ENCODE assay signal across 10 mouse cellular contexts in the genomic region with DNA sequence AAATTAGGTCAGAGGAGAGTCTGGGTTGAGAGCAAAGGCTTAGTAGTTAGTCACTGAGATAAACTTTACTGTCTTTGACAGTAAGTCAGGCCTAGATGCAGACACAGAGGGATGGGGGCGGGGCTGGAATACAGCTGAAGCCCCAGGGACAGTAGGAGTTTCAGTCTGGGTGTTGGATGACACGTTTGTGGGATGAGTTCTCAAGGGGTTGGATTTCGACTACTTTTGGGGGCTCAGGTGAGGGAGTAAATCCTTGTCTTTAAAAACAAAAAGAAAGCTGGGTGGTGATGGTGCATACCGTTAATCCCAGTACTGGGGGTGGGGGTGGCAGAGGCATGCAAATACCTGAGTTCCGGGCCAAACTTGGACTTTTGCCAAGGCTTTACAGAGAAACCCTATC. TPM values are rescaled to one million over a fixed set of nuclear protein-coding genes. Genes with fewer than 3 reads are reported as not detected.
DNase-seq lines count a peak whose midpoint lies in the region; ATAC-seq and TF ChIP-seq lines count a peak whose summit lies in the region.
"Had no signal": no experiment of that assay in that cellular context is flagged by ENCODE, and none has a peak within 500 bp of the region (broad histone marks: within the 10 kb centered on the region; RNA-seq: fewer than 3 reads in every experiment).

No protein-coding gene starts in this region.

- ATAC-seq in hindbrain, embryonic 13.5 days (ENCODE audit: low FRiP score): no peak
- no peak for ATAC-seq in hindbrain, postnatal 0 days
- ATAC-seq in liver, embryonic 14.5 days (ENCODE audit: insufficient read depth): no peak
- ATAC-seq in megakaryocyte-erythroid progenitor cell, adult 5-6 weeks (replicated peaks; ENCODE audit: low FRiP score, low TSS enrichment, poor library complexity, severe bottlenecking): no peak

- no peaks in the 10 kb centered on the region for H3K27me3 ChIP-seq in hindbrain, embryonic 13.5 days
- no peaks in the 10 kb centered on the region for H3K27me3 ChIP-seq in hindbrain, postnatal 0 days (ENCODE audit: insufficient read depth, low read length)
- no peaks in the 10 kb centered on the region for H3K27me3 ChIP-seq in liver, embryonic 14.5 days (ENCODE audit: control insufficient read depth, insufficient read depth, low read length)

- H3K36me3 ChIP-seq in hindbrain, embryonic 13.5 days: no peaks in the 10 kb centered on the region
- no peaks in the 10 kb centered on the region for H3K36me3 ChIP-seq in hindbrain, postnatal 0 days (ENCODE audit: insufficient read depth, low read length)
- H3K36me3 ChIP-seq in liver, embryonic 14.5 days (replicated peaks; ENCODE audit: control insufficient read depth, insufficient read depth, low read depth): no peaks in the 10 kb centered on the region

- no peak for TF ChIP-seq CTCF in hindbrain, postnatal 0 days (IDR thresholded peaks at IDR 0.05; ENCODE audit: low read depth)
- no peak for TF ChIP-seq CTCF in embryonic fibroblast, embryonic 13.5 days (IDR thresholded peaks at IDR 0.05; ENCODE audit: borderline replicate concordance, insufficient read depth, low read length)
- no peak for TF ChIP-seq CTCF in liver, embryonic 14.5 days (IDR thresholded peaks at IDR 0.05; ENCODE audit: low read depth)

- H3K4me3 ChIP-seq in hindbrain, embryonic 13.5 days: no peak overlapping the region
- H3K4me3 ChIP-seq in hindbrain, postnatal 0 days (ENCODE audit: low read length): no peak overlapping the region
- no peak overlapping the region for H3K4me3 ChIP-seq in embryonic fibroblast, embryonic 13.5 days (ENCODE audit: insufficient read depth, low read length)
- peak overlapping the region in 1 of 2 experiments; percentile 73; a peak in 2 of 4 replicates for H3K4me3 ChIP-seq in liver, embryonic 14.5 days (ENCODE audit: insufficient read depth in 1 of 2, low read depth in 2 of 2, low read length in 2 of 2)

- H3K4me1 ChIP-seq in hindbrain, embryonic 13.5 days (replicated peaks): peaks cover 8% of the 10 kb centered on the region
- H3K4me1 ChIP-seq in hindbrain, postnatal 0 days (ENCODE audit: insufficient read depth, low read length): no peaks in the 10 kb centered on the region
- H3K4me1 ChIP-seq in embryonic fibroblast, embryonic 13.5 days (ENCODE audit: control insufficient read depth, insufficient read depth, low read length): peaks cover 11% of the 10 kb centered on the region; the same call in 1 of the 2 replicates
- peaks cover 35 to 53% of the 10 kb centered on the region in 2 experiments for H3K4me1 ChIP-seq in liver, embryonic 14.5 days (replicated peaks; ENCODE audit: control insufficient read depth in 2 of 2, insufficient read depth in 2 of 2, low read length in 1 of 2)

- H3K9ac ChIP-seq in hindbrain, embryonic 13.5 days: no peak overlapping the region
- no peak overlapping the region for H3K9ac ChIP-seq in hindbrain, postnatal 0 days (replicated peaks; ENCODE audit: low read length)
- H3K9ac ChIP-seq in liver, embryonic 14.5 days (replicated peaks): no peak overlapping the region

- peak overlapping the region; percentile 57; the same call in 1 of the 2 replicates for H3K4me2 ChIP-seq in hindbrain, embryonic 13.5 days
- no peak overlapping the region for H3K4me2 ChIP-seq in hindbrain, postnatal 0 days (ENCODE audit: low read depth, low read length)
- H3K4me2 ChIP-seq in liver, embryonic 14.5 days (ENCODE audit: low read depth): peak overlapping the region; percentile 95

- H3K27ac ChIP-seq in hindbrain, embryonic 13.5 days: no peak overlapping the region
- no peak overlapping the region for H3K27ac ChIP-seq in hindbrain, postnatal 0 days
- H3K27ac ChIP-seq in embryonic fibroblast, embryonic 13.5 days (ENCODE audit: insufficient read depth, low read length): peak overlapping the region; percentile 2; the same call in 1 of the 2 replicates
- H3K27ac ChIP-seq in liver, embryonic 14.5 days: no peak overlapping the region

- WGBS in hindbrain, embryonic 13.5 days: 30% methylated on average over 5 of the region's 5 CpGs
- 38% methylated on average over 5 of the region's 5 CpGs for WGBS in hindbrain, postnatal 0 days
- 45% methylated on average over 5 of the region's 5 CpGs for WGBS in liver, embryonic 14.5 days (ENCODE audit: insufficient replicate concordance)

- DNase-seq in hindbrain, postnatal 0 days (ENCODE audit: low spot score): no peak
- peak; percentile 48 for DNase-seq in MN1 (ENCODE audit: low spot score)
- no peak for DNase-seq in liver, embryonic 14.5 days (ENCODE audit: low read depth in 3 of 3, low spot score in 3 of 3)
- no peak for DNase-seq in thymus, postnatal 36 days
- no peak for DNase-seq in layer of hippocampus, postnatal 36 days

- TF ChIP-seq POLR2A in embryonic fibroblast, embryonic 13.5 days (IDR thresholded peaks at IDR 0.05; ENCODE audit: low read depth, low read length): no peak

- H3K9me3 ChIP-seq in hindbrain, embryonic 13.5 days: no peaks in the 10 kb centered on the region
- H3K9me3 ChIP-seq in hindbrain, postnatal 0 days (ENCODE audit: low read length): no peaks in the 10 kb centered on the region
- H3K9me3 ChIP-seq in liver, embryonic 14.5 days (ENCODE audit: control insufficient read depth, low read length): no peaks in the 10 kb centered on the region

- TF ChIP-seq EP300 in liver, embryonic 14.5 days (IDR thresholded peaks at IDR 0.05; ENCODE audit: low read depth): no peak

RNA-seq across cellular contexts. Expression of a gene that starts 7.3 kb away (rescaled TPM):
- polyA plus RNA-seq in hindbrain, embryonic 13.5 days (2015; fragmentation: Nextera tagmentation; extraction: Ambion mirVana): 4.6 and 6.0 TPM in 2 replicates
- 24.7 and 26.0 TPM in 2 replicates for total RNA-seq in hindbrain, postnatal 0 days (2014; rRNA removed)
- polyA plus RNA-seq in hindbrain, postnatal 0 days (2015; fragmentation: Nextera tagmentation; extraction: Ambion mirVana): 3.0 and 3.5 TPM in 2 replicates
- 42.6 and 51.9 TPM in 2 replicates for polyA plus RNA-seq in embryonic fibroblast, embryonic 13.5 days (2011; ENCODE audit: insufficient read length, low read depth, missing spikeins)
- polyA plus RNA-seq in liver, embryonic 14.5 days (2012; rRNA removed): 9.2 and 9.5 TPM in 2 replicates
- polyA plus RNA-seq in liver, embryonic 14.5 days (2014; fragmentation: Nextera tagmentation; extraction: Ambion mirVana): 5.0 and 5.4 TPM in 2 replicates
- 68.0 and 80.3 TPM in 2 replicates for total RNA-seq in megakaryocyte-erythroid progenitor cell, adult 5-6 weeks (2014; fragmentation: Nextera tagmentation)
- total RNA-seq in megakaryocyte-erythroid progenitor cell, adult 5-6 weeks (2017): 45.0 and 62.2 TPM in 2 replicates
- 10 to 100 TPM; 22.4 to 23.1 TPM for total RNA-seq in layer of hippocampus, postnatal 36 days (2021)

RNA-seq across cellular contexts. Expression of a gene that starts 31.6 kb away (rescaled TPM):
- polyA plus RNA-seq in hindbrain, embryonic 13.5 days (2015; fragmentation: Nextera tagmentation; extraction: Ambion mirVana): 1.1 and 1.2 TPM in 2 replicates
- total RNA-seq in hindbrain, postnatal 0 days (2014; rRNA removed): 0.11 and 0.31 TPM in 2 replicates
- polyA plus RNA-seq in hindbrain, postnatal 0 days (2015; fragmentation: Nextera tagmentation; extraction: Ambion mirVana): 0.38 and 0.40 TPM in 2 replicates
- 0.52 and 1.1 TPM in 2 replicates for polyA plus RNA-seq in embryonic fibroblast, embryonic 13.5 days (2011; ENCODE audit: insufficient read length, low read depth, missing spikeins)
- polyA plus RNA-seq in liver, embryonic 14.5 days (2012; rRNA removed): 0.01 and 0.07 TPM in 2 replicates
- polyA plus RNA-seq in liver, embryonic 14.5 days (2014; fragmentation: Nextera tagmentation; extraction: Ambion mirVana): 0.04 TPM in 1 of 2 replicates, not detected in the other
- total RNA-seq in megakaryocyte-erythroid progenitor cell, adult 5-6 weeks (2014; fragmentation: Nextera tagmentation): not detected in 2 replicates
- total RNA-seq in megakaryocyte-erythroid progenitor cell, adult 5-6 weeks (2017): not detected in 2 replicates
- total RNA-seq in layer of hippocampus, postnatal 36 days (2021): under 1 TPM; 0.38 to 0.57 TPM
- total RNA-seq: hematopoietic stem cell, adult 5-6 weeks had no signal
- polyA plus RNA-seq: spleen, adult 2 months had no signal

RNA-seq across cellular contexts. Expression of a gene that starts 46.5 kb away (rescaled TPM):
- 0.14 and 0.40 TPM in 2 replicates for polyA plus RNA-seq in hindbrain, embryonic 13.5 days (2015; fragmentation: Nextera tagmentation; extraction: Ambion mirVana)
- total RNA-seq in hindbrain, postnatal 0 days (2014; rRNA removed): 0.16 TPM in 1 of 2 replicates, not detected in the other
- polyA plus RNA-seq in hindbrain, postnatal 0 days (2015; fragmentation: Nextera tagmentation; extraction: Ambion mirVana): 0.36 and 0.62 TPM in 2 replicates
- not detected in 2 replicates for polyA plus RNA-seq in embryonic fibroblast, embryonic 13.5 days (2011; ENCODE audit: insufficient read length, low read depth, missing spikeins)
- polyA plus RNA-seq in liver, embryonic 14.5 days (2012; rRNA removed): 0.05 and 0.06 TPM in 2 replicates
- 0.11 and 0.23 TPM in 2 replicates for polyA plus RNA-seq in liver, embryonic 14.5 days (2014; fragmentation: Nextera tagmentation; extraction: Ambion mirVana)
- not detected in 2 replicates for total RNA-seq in megakaryocyte-erythroid progenitor cell, adult 5-6 weeks (2014; fragmentation: Nextera tagmentation)
- not detected in 2 replicates for total RNA-seq in megakaryocyte-erythroid progenitor cell, adult 5-6 weeks (2017)
- under 1 TPM; 0.42 to 0.51 TPM for total RNA-seq in layer of hippocampus, postnatal 36 days (2021)
- total RNA-seq: hematopoietic stem cell, adult 5-6 weeks had no signal

RNA-seq across cellular contexts. Expression of a gene that starts 48.1 kb away (rescaled TPM):
- polyA plus RNA-seq in hindbrain, embryonic 13.5 days (2015; fragmentation: Nextera tagmentation; extraction: Ambion mirVana): 33.3 and 34.8 TPM in 2 replicates
- total RNA-seq in hindbrain, postnatal 0 days (2014; rRNA removed): 19.4 and 25.4 TPM in 2 replicates
- polyA plus RNA-seq in hindbrain, postnatal 0 days (2015; fragmentation: Nextera tagmentation; extraction: Ambion mirVana): 31.4 and 36.4 TPM in 2 replicates
- 107 and 109 TPM in 2 replicates for polyA plus RNA-seq in embryonic fibroblast, embryonic 13.5 days (2011; ENCODE audit: insufficient read length, low read depth, missing spikeins)
- 31.0 and 33.7 TPM in 2 replicates for polyA plus RNA-seq in liver, embryonic 14.5 days (2012; rRNA removed)
- polyA plus RNA-seq in liver, embryonic 14.5 days (2014; fragmentation: Nextera tagmentation; extraction: Ambion mirVana): 44.3 and 48.9 TPM in 2 replicates
- total RNA-seq in megakaryocyte-erythroid progenitor cell, adult 5-6 weeks (2014; fragmentation: Nextera tagmentation): 145 and 165 TPM in 2 replicates
- total RNA-seq in megakaryocyte-erythroid progenitor cell, adult 5-6 weeks (2017): 179 and 207 TPM in 2 replicates
- 10 to 100 TPM; 21.4 to 24.2 TPM for total RNA-seq in layer of hippocampus, postnatal 36 days (2021)
